In genomic region chr12:8313270-8313771, GRCm38 (mm10) we compare ENCODE assay signal across 8 mouse cellular contexts. TPM values are rescaled to one million over a fixed set of nuclear protein-coding genes. Genes with fewer than 3 reads are reported as not detected.
DNase-seq lines count a peak whose midpoint lies in the region; ATAC-seq lines count a peak whose summit lies in the region.

Gene Hs1bp3 (plus strand): TSS chr12:8313432.

- H3K27me3 ChIP-seq in embryonic facial prominence, embryonic 13.5 days = peaks cover 34% of the 10 kb centered on the region

- H3K27ac ChIP-seq in embryonic facial prominence, embryonic 13.5 days = no peak within 1 kb of the TSS

- under 1% methylated on average over 38 of the region's 38 CpGs for WGBS in embryonic facial prominence, embryonic 13.5 days

- H3K9ac ChIP-seq in embryonic facial prominence, embryonic 13.5 days = peak within 1 kb of the TSS; percentile 78

- H3K36me3 ChIP-seq in embryonic facial prominence, embryonic 13.5 days = peaks cover 17% of the 10 kb centered on the region

- peaks cover 29% of the 10 kb centered on the region for H3K4me1 ChIP-seq in embryonic facial prominence, embryonic 13.5 days

- DNase-seq in 416B (ENCODE audit: low read depth) (peak; percentile 78), liver (peak; percentile 89)
- DNase-seq in adrenal gland, postnatal 36 days = peak; percentile 91 to 97
- DNase-seq in heart, adult 8-10 months (ENCODE audit: low spot score) = peak; percentile 77
- DNase-seq in kidney, adult 9 months = peak; percentile 81
- DNase-seq in monocyte, adult 2 months (ENCODE audit: low read depth in 1 of 2, low spot score in 2 of 2) = peak; percentile 50 to 69
- DNase-seq in spleen, postnatal 14 days (ENCODE audit: low spot score in 2 of 2) = peak; percentile 63 to 79

- H3K4me3 ChIP-seq in embryonic facial prominence, embryonic 13.5 days = peak within 1 kb of the TSS; percentile 73

- H3K4me2 ChIP-seq in embryonic facial prominence, embryonic 13.5 days = peak within 1 kb of the TSS; percentile 94

- peak; percentile 60 for ATAC-seq in embryonic facial prominence, embryonic 13.5 days (ENCODE audit: insufficient number of reproducible peaks, insufficient read depth, low FRiP score, low TSS enrichment, low read depth)

- H3K9me3 ChIP-seq in embryonic facial prominence, embryonic 13.5 days = no peaks in the 10 kb centered on the region

RNA-seq across cellular contexts. Expression of gene Hs1bp3, which starts in this region (rescaled TPM):
- total RNA-seq in adrenal gland, postnatal 36 days (2021) = 10 to 100 TPM; 12.2 to 18.8 TPM
- polyA plus RNA-seq in embryonic facial prominence, embryonic 13.5 days (2015; fragmentation: Nextera tagmentation; extraction: Ambion mirVana) = 19.0 and 19.2 TPM in 2 replicates
- 10 to 100 TPM; 13.9 to 20.3 (median 17.1) TPM for total RNA-seq in heart, adult 8-10 months (2022)
